Mouse (Mus musculus): ENCODE measurements around the gene Hmgcll1. TPM values are rescaled to one million over a fixed set of nuclear protein-coding genes. Genes with fewer than 3 reads are reported as not detected.

Gene Hmgcll1
- polyA plus RNA-seq, 1 experiment from 2014 or later = 3.6 TPM

DNA sequence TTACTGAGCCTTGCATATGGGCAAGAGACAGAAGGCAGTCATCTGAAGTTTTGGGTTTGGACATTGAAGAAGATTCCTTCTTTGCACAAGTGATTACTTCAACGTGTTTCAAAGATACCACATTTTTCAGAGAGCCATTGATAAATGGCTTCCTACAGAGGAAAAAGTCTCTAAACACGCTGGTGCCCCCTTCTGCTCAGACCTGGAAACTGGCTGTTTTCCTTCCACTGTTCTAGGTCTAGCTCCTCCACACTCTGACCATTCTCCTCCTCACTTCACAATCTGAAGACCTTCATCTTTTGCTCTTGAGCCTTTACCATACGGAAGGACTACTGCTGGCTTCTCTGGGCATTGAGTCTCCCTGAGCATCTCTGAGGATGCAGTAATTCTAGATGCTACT is 153.7 kb downstream of the Hmgcll1 start:
- H3K4me2 ChIP-seq (replicated peaks; ENCODE audit: low read depth, low read length) = no peak overlapping the region
- WGBS = 51% methylated on average over 3 of the region's 3 CpGs
- no peak for ATAC-seq (ENCODE audit: low FRiP score, low TSS enrichment)

GRCm38 (mm10) chr9:76172686-76173295 is 158.1 kb downstream of the Hmgcll1 start:
- no peak for ATAC-seq (ENCODE audit: low FRiP score, low TSS enrichment)
- H3K4me1 ChIP-seq (ENCODE audit: control insufficient read depth, insufficient read depth, low read length) = no peaks in the 10 kb centered on the region
- H3K36me3 ChIP-seq (ENCODE audit: control insufficient read depth, insufficient read depth, low read length) = no peaks in the 10 kb centered on the region
- H3K4me2 ChIP-seq (replicated peaks; ENCODE audit: low read depth, low read length) = no peak overlapping the region
- H3K27me3 ChIP-seq (ENCODE audit: control insufficient read depth, insufficient read depth, low read length) = no peaks in the 10 kb centered on the region
- H3K9ac ChIP-seq (ENCODE audit: low read depth, low read length) = no peak overlapping the region
- no peaks in the 10 kb centered on the region for H3K9me3 ChIP-seq (ENCODE audit: control insufficient read depth, low read length)
- no peak overlapping the region for H3K27ac ChIP-seq (ENCODE audit: low read depth, low read length)
- H3K4me3 ChIP-seq (ENCODE audit: low read length) = no peak overlapping the region
- 84% methylated on average over 5 of the region's 5 CpGs for WGBS

More for the DNA sequence above, 153.7 kb downstream of the Hmgcll1 start:
- Histone ChIP-seq H3K4me1 (ENCODE audit: control insufficient read depth, insufficient read depth, low read length) (no peaks in the 10 kb centered on the region), H3K36me3 (ENCODE audit: control insufficient read depth, insufficient read depth, low read length) (no peaks in the 10 kb centered on the region), H3K9me3 (ENCODE audit: control insufficient read depth, low read length) (no peaks in the 10 kb centered on the region), H3K27me3 (ENCODE audit: control insufficient read depth, insufficient read depth, low read length) (no peaks in the 10 kb centered on the region), H3K4me3 (ENCODE audit: low read length) (no peak overlapping the region), H3K9ac (ENCODE audit: low read depth, low read length) (no peak overlapping the region), H3K27ac (ENCODE audit: low read depth, low read length) (no peak overlapping the region)

DNA sequence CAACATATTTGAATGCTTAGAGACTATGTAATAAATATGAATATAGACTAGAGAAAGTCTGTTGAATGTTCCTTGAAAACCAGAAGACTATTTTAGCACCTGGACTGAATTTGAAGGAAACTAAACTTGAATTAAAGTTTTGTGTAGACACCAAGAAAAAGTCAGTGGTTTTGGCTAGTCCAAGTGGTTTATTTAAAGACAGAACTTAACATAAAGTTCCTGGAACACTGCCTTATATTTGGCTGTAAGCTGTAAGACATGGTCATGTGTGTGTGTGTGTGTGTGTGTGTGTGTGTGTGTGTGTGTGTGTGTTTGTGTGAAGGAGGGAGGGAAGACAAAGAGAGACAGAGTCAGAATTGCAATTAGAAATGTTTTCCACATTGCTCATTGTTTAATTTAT is 164.6 kb downstream of the Hmgcll1 start:
- no peak for ATAC-seq (ENCODE audit: low FRiP score, low TSS enrichment)
- Histone ChIP-seq H3K4me2 (replicated peaks; ENCODE audit: low read depth, low read length) (no peak overlapping the region), H3K4me3 (ENCODE audit: low read length) (no peak overlapping the region), H3K4me1 (ENCODE audit: control insufficient read depth, insufficient read depth, low read length) (no peaks in the 10 kb centered on the region), H3K27me3 (ENCODE audit: control insufficient read depth, insufficient read depth, low read length) (no peaks in the 10 kb centered on the region), H3K9ac (ENCODE audit: low read depth, low read length) (no peak overlapping the region), H3K27ac (ENCODE audit: low read depth, low read length) (no peak overlapping the region), H3K9me3 (ENCODE audit: control insufficient read depth, low read length) (no peaks in the 10 kb centered on the region), H3K36me3 (ENCODE audit: control insufficient read depth, insufficient read depth, low read length) (no peaks in the 10 kb centered on the region)

Other genes starting within 250 kb of the Hmgcll1 start
- gene Bmp5, start 239.5 kb upstream of the Hmgcll1 start, polyA plus RNA-seq (2014; fragmentation: Nextera tagmentation; extraction: Ambion mirVana) = 0.96 and 1.4 TPM in 2 replicates
- gene Gfral, start 198.8 kb downstream of the Hmgcll1 start, polyA plus RNA-seq (2014; fragmentation: Nextera tagmentation; extraction: Ambion mirVana) = not detected in 2 replicates